Mouse (Mus musculus) left cerebral cortex, adult 8-10 months (tissue): ENCODE results near the gene Vps33a. TPM values are rescaled to one million over a fixed set of nuclear protein-coding genes. Genes with fewer than 3 reads are reported as not detected.

ENCODE experiments used
- DNase-seq, 2 experiments: peaks; one replicate each; pipeline ENCODE4 v3.0.0; 2022; ENCODE audit warnings: low spot score in 2 of 2
- total RNA-seq, 4 experiments: library from RNA; stranded (reverse); gene quantifications; 2 replicates each; pipeline ENCODE4 v1.2.4; 2022

Gene Vps33a
- 100 to 1,000 TPM in 3 of 4 experiments, 10 to 100 TPM in 1; 91.1 to 105 (median 103) TPM for total RNA-seq

DNA sequence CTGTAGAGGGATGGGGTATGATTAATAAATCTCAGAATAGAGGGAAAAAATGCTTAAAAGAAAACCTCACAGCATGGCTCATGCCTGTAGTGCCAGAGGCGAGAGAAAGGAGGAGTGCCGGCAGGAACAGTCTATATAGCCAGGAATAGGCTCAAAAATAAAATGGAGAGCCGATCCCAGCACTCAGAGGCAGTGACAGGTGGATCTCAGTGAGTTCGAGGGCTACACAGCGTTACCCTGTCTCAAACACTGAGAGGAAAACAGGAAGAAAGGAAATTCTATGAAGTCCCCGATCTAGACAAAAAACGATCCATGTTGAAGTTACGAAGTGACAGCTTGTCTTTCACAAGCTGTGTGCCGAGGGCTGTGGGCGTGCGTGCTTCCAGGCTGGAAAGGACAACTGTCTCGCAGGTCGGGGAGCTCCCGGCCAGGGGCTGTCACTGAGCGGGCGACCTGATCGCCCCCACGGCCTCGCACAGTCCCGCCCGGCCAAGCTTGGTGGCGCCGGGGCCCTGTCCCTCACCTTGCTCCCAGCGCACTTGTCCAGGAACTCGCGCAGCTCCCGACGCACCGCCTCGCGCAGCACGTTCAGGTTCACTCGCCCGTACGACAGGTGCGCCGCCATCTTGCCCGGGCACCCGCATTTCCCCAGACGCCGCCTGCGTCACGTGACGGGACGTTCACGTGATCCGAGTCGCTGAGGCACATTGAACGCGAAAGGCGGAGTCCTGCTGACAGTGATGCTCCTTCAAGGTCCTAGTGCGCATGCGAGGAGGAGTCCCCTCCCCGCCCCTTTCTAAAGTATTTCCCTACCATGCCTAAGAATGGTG, at the start of gene Vps33a:
Gene Vps33a, minus strand, starts transcription at position 682 of the 830 bp plus-strand sequence.
- DNase-seq, result peak; percentile 97 to 98

DNA sequence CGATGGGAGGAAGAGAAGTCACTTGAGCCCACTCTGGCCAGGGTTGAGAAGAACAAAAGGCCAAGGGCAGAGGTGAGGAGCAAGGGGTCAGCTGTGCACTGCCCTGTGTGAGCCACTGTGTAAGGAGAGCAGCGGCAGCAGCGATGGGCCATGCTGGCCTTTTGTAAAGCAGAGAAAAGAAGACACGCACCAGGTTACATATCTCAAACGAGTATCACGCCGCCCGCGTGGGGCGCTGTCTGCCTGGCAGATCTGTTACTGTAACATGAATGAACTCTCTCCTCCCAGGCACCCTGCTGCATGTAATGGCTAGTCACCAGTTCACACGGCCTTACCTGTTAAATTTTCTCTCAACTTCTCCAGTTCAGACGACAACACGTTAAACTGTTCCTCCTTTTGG, 49.6 kb upstream of the Vps33a start:
- no peak for DNase-seq

DNA sequence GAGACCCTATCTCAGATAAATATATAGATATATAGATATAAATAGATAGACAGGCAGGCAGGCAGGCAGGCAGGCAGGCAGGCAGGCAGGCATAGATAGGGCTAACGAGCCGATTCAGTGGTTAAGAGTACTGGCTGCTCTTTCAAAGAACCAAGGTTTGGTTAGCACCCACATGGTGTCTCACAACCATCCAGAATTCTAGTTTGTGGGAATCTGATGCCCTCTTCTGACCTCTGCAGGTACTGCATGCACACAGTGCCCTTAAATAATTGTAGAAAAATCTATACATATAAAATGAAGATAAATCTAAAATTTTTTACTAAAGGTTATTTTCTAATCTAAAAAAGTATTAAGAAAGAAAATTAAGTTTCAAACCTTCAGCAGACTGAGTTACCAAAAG, 45.7 kb upstream of the Vps33a start:
- no peak for DNase-seq

DNA sequence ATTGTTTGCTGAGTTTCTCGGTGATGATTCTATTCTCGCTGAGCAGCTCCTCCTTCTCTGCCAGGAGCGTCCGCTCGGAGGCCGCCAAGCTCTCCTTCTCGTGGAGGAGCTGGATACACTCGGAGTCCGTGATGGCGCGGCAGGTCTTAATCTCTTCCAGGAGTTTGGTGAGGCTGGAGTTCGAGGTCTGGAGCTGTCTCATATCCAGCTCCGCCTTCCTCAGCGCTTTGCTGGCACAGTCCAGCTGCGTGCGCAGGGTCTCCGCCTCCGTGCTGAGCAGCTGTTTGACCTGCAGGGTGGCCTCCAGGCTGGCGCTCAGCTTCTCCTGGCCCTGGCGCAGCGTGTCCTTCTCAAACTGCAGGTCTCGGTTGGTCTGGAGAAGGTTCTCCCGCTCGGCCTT, 41.4 kb upstream of the Vps33a start:
- DNase-seq, result no peak

DNA sequence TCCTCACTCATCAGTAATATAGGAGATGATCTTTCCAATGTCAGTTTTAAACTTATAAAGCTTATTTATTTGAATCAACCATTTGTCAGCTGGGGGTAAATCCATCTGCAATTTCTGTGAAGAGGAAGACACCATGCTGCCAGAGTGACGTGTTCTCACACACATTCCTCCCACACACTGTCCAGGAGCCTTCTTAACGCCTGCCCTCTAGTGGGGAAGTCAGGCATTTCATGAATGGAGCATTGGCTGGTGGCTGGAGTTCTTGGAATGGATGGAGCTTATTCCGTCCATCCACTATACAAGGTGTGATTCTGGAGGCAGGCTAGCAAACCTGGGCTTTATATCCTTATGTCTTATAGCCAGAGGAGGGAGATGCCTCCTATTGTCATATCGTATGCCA, 37.0 kb upstream of the Vps33a start:
- peak; percentile 72 for DNase-seq

DNA sequence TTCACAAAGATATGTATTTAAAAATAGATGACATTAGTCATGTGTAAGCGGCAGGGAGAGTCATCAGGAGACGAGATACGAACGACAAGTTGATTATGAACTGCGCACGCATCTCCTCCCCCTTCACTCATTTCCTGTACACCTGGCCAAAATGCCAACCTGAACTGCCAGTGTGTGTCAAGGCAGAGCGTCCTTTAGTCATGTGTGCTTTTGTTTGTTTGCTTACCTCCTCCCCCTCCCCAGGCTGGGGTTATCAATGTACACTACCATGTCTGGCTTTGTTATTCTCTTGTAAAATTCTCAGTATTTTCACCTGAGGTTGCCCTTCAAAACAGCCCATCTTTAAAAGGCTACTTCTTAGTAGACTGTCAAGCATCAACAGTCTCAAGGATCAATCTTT, 36.6 kb upstream of the Vps33a start:
- no peak for DNase-seq

DNA sequence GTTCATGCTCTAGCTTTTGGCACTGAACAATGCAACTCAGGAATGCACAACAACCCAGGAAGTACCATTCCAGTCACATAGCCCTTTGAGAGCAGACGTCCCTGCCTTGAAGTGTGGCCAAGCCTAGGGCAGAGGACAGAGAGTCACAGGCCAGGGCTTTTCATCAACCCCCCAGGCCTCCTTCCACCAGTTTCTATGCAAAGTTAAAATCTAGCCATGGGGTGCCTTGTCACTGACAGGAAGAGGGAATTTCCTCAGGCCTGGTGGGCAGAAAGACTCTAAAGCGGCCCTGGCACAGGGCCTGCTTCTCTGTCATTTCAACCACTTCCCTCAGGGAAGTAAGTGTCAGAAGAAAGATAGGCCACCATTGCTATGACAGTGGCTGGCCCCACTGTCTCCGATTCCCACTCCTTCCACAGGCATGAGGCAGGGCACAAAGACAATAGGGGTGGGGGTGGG, 34.4 kb upstream of the Vps33a start:
- DNase-seq, result no peak

DNA sequence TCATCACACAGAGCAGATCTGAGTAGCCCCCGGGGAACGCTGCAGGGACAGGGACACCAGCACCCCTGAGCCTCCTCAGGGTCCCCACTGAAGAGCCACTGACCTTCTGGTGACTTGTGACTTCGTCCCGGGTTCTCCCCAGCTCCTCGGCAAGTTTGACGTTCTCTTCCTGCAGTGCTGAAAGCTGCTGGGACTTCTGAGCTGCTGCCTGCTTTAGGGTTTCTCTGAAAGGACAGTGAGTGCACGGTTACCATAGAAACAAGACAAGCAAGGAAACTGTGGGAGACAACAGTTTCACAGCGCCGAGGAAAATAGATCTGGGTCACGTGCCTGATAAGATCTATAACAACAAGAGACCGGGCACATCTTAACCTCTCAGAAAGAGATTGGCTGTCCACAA, 30.7 kb upstream of the Vps33a start:
- DNase-seq, result peak in 1 of 2 experiments; percentile 73

DNA sequence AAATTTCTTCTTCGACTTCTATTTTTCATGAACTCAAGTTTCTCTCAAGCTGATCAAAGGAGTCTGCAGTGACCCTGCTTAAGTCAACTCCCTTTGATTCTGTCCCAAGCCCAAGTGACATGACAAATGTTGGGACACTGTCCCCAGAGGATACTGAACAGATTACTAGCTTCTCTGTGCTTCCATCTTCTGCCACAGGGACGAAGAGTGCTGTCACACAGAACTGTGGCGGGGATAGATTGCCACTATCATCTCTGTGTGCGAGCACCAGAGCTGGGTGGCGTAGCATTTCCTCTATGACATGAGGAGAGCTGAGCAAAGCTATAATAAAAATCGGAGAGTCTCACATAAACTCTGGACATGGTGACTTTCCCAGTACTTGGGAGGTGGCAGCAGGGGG, 29.3 kb upstream of the Vps33a start:
- no peak for DNase-seq

DNA sequence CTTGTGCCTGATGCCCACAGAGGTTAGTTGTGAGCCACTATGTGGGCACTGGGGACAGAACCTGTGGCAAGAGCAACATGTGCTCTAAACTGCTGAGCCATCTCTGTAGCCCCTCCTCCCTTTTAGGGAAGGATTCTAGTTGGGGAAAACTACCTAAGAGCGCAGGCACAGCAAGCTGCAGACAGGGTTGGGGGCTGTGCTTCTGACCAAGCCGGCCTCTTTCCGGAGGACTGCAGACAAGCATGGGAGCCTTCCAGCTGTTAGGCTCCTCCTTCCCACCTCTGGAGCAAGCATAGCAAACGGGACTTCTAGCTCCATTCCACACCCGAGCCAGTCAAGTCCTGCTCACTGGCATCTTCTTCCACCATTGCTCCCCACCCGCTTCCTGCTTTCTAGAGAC, 26.5 kb upstream of the Vps33a start:
- no peak for DNase-seq

DNA sequence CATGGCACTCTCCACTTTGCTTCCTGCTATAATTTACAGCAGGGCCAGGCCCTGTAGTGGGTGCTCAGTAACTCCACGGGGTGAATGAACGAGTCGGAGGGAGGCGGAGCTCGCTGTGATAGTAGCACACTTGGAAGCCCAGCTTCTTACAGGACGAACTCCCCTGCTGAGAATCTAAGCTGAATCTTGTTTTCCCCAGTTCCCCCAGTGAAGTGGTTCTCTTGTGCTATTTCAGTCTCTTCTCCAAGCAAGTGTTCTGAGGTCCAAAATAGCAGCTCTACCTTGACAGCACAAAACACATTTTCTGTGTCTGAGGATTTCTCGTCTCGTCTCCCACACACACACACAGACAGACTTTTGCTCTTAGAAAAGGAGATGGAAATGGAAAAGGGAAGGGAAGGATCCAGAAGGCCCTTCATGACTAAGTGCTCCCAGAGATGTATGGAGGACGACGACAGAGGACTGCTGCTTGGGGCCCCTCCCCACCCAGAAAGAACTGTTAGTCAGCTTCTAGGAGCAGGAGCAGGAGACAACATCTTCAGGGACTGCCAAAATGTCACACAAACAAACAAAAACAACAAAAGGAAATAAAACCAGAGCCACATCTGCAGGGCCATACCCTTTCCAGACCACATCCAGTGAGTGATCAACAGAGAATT, 20.9 kb upstream of the Vps33a start:
- peak in 1 of 2 experiments; percentile 73 for DNase-seq

DNA sequence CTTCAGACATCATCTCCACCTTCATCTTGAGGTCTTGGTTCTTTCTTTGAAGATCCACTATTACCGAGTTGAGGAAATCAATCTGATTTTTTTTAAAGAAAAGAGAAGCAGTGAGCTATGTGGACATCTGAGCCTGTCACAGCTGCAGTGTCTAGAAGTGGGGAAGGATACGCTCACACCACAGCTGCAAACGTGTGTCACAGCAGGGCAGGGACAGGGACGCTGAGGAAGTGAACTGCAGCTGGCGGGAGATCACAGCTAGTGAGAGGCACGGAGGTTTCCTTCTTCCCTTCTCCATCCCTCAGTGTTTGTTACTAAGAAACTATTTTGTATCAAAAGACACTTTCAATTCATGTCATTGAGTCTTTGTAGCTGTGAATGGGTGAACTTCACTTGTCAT, 7.2 kb upstream of the Vps33a start:
- DNase-seq, result no peak

DNA sequence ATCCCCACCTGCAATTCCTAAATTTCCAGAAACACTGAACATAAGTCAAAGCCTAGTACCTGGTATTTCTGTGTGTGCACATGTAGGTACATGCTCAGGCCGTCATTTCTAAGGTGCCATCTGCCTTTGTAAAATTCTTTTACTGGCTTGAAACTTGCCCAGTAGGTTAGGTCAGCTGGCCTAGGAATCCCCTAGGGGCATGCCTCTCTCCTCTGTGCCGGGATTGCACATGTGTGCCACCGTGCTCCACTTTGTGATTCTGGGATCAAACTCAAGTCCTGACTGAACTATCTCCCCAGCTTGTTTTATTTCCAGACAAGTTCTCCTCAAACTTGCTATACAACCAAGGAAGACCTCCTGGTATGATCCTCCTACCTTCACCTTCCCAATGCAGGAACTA, 3.9 kb upstream of the Vps33a start:
- DNase-seq, result no peak

DNA sequence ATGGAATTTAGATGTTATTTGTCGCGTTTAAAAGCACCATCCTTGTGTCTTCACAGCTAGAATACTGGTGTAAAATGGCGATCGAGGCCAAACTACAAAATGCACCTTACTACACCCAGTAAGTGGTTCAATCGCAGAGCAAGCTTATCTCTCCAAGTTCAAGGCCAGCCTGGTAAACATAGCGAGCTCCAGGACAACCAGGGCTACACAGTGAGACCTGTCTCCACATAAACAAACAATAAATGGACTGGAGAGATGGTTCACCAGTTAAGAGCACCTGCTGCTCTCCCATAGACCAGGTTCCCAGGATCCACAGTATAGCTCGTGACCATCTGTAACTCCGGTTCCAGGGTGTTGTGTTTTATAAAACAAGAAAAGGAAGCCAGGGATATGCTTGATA, 524 bp upstream of the Vps33a start:
- no peak for DNase-seq

DNA sequence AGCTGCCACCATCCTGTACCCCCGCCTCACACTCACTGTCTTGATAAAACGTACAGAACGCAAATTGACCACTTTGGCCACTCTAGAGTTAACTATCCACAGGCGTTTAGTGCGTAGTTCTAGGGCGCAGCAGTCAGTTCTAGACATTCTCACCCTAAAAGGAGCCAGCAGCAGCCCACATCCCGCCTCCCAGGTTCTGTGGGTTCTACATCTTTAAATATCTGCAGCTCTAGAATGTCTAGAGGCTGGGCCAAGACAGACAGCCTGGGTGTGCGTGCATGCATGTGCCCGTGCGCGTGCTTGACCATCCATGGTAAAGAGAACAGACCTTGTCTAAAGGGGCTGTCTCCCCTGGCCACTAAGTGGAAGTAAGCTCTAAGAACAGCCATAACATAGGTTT, 11.7 kb downstream of the Vps33a start:
- peak in 1 of 2 experiments; percentile 38 for DNase-seq

DNA sequence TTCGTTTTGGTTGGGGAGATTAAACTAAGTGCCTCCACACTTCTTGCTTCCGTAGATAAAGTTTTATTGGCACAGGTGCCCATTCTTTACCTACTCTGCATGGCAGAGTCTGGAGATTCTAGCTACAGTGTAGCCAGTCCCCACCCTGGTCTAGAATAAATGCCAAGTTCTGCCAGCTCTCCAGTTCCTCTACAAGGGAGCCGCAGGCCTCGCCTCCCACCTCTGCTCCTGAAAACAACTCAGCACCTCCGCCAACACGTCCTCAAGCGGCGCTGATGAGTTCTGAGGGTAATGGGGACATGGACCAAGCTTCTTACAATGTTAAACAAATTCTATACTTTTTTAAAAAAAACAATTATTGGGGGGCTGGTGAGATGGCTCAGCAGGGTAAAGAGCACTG, 13.2 kb downstream of the Vps33a start:
- peak in 1 of 2 experiments; percentile 25 for DNase-seq

DNA sequence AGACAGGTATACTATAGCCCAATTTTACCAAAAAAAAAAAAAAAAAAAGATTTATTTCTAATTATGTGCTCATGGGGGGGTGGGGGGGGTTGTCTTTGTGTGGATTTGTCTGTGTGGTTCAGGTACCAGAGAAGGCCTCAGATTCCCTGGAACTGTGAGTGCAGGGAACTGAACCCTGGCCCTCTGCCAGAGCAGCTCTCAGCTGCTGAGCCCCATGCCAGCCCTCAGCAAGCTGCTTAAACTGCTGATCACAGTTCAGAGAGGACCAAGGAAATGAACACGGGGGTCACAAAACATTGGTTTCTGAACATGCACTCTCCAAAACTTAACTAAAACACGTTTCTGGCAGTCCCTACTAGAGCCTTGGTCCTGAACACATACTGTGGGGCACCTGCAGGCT, 16.4 kb downstream of the Vps33a start:
- DNase-seq, result peak in 1 of 2 experiments; percentile 39

DNA sequence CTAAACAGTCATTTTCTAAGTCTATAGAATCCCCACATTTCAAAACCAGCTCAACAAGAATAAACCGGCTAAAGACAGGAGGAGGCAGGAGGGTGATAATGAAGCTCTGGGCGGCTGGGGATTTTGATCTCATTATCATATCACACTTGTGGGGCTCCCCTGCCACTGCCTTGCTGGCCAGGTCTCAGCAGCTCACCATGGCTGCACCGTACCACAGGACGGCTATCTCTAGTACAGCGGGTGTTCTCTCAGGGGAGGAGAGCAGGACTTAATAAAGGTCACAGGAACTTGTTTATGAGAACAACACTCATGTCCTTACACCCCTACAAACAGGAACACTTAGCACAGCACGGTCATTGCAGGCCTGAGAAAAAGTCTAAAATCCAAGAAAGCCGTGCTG, 17.1 kb downstream of the Vps33a start:
- DNase-seq, result peak in 1 of 2 experiments; percentile 1

DNA sequence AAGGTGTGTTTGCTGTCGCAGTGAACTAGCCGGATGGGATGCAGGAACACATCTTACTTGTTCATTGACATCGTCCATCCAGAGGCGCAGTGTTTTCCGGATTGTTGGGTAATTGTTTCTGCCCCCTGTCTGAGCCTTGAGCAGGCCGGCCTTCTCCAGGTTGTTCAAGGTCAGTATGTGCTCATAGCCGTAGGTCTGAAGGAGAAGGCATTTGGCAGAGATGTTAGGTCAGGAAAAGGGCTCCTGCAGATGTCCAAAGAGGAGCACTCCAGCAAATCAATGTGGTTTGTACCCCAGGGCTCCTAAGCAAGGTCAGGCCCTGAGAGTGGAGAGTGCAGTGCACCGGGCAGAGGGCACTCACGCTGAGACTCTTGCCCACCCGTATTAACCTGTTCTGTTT, 39.0 kb downstream of the Vps33a start:
- peak in 1 of 2 experiments; percentile 2 for DNase-seq

DNA sequence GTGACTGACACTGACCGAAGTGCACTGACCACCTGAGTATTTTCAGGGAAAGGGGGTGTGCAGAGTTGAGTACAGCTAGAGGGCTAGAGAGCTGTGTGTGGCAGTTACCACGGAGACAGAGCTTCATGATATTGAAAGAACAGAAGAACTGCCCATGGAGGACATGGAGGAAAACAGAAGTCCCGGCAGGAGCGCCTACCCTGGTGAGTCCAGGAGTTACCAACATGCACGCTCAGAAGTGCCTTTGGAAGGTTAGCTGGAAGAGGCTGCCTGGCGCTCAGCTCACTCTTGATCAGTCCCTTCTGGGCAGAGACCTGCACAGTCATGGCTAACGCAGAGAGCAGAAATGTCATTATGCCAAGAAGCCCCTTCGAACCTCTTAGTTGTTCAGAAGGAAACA, 42.8 kb downstream of the Vps33a start:
- peak in 1 of 2 experiments; percentile 4 for DNase-seq

DNA sequence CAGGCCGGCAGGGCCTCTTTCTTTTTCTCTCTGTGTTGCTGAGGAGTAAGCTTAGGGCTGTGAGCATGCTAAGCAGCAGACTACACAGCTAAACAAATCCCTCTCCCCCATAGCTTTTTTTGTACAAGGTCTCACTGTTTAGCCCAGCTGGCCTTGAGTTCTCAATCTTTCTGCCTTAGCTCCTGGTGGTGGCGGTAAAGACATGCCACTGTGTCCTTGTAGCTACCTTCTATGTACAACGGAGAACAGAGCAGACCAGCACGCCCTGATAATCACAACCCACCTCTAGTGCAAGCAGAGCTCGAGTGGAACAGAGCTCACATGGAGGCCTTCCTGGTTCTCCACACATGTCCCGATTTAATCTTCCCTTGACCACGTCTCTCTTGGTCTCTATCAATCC, 44.2 kb downstream of the Vps33a start:
- peak in 1 of 2 experiments; percentile 2 for DNase-seq

DNA sequence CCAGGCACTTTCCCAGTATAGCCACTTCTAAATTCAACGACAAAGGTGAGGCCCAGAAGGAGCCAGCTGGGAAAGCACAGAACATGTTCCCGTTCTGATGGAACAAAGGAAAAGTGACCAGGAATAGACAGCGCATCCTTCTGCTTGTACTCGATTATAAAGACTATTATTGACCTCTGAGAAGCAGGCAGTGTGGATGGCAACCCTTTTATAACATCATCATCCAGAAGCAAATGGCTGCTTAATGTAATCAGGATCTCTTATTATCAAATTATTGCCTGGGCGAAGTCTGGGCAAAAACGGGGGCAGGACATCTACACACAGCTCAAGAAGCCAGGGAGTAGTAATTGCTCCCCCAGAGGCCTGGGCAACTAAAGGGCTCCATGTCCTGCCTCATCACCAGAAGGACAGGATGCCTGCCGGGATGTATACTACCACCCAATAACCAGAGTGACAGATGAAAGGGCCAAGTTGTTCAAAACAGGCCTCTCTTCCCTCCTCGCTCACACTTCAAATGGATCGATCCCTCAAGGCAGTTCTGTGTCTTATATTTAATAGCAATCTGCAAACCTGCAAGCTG, 46.8 kb downstream of the Vps33a start:
- peak in 1 of 2 experiments; percentile 3 for DNase-seq
